Mouse (Mus musculus): ENCODE data around the gene Gm14862.
"Not testable (repeated sequence)": the region's sequence is repeated elsewhere in the genome, so short reads cannot be mapped to it uniquely, and the experiment has no call there.

Gene Gm14862

GRCm38 (mm10) chrX:9256766-9257165 is at the start of gene Gm14862:
TSS of gene Gm14862 (minus strand) at chrX:9256899.
- in situ Hi-C loops (cut with MboI, MseI) = no loop called here

GRCm38 (mm10) chrX:9303455-9303854 is 46.8 kb upstream of the Gm14862 start:
- in situ Hi-C loops (cut with MboI, MseI) = no loop called here

- in situ Hi-C loops (cut with MboI, MseI) = no loop called here
Measured at GRCm38 (mm10) chrX:9302791-9303190, 46.1 kb upstream of the Gm14862 start.

- in situ Hi-C loops (cut with MboI, MseI) = loop anchor here (5.0 kb wide), 1 partner anchor 254 kb away; no protein-coding TSS in a partner anchor
Measured at GRCm38 (mm10) chrX:9298413-9298864, 41.7 kb upstream of the Gm14862 start.

GRCm38 (mm10) chrX:9293140-9293829 is 36.6 kb upstream of the Gm14862 start:
- in situ Hi-C loops (cut with MboI, MseI) = not testable (repeated sequence)

- in situ Hi-C loops (cut with MboI, MseI) = loop anchor here (5.0 kb wide), 1 partner anchor 69 kb away; the partner anchor contains the start of gene H2al1k
Measured at GRCm38 (mm10) chrX:9283464-9283863, 26.8 kb upstream of the Gm14862 start, which contains the start of gene H2al1m. TSS of gene H2al1m (plus strand) at chrX:9283764.

GRCm38 (mm10) chrX:9274321-9274720 is 17.6 kb upstream of the Gm14862 start:
- in situ Hi-C loops (cut with MboI, MseI) = no loop called here

GRCm38 (mm10) chrX:9273377-9274002 is 16.8 kb upstream of the Gm14862 start:
- in situ Hi-C loops (cut with MboI, MseI) = no loop called here

- in situ Hi-C loops (cut with MboI, MseI) = no loop called here
Measured at GRCm38 (mm10) chrX:9272460-9273361, 16.0 kb upstream of the Gm14862 start, which contains the start of gene Xk. TSS of gene Xk (plus strand) at chrX:9272756.

- in situ Hi-C loops (cut with MboI, MseI) = no loop called here
Measured at GRCm38 (mm10) chrX:9271947-9272459, 15.3 kb upstream of the Gm14862 start.

- in situ Hi-C loops (cut with MboI, MseI) = no loop called here
Measured at GRCm38 (mm10) chrX:9271112-9271511, 14.4 kb upstream of the Gm14862 start.

GRCm38 (mm10) chrX:9259267-9259666 is 2.6 kb upstream of the Gm14862 start:
- in situ Hi-C loops (cut with MboI, MseI) = no loop called here

GRCm38 (mm10) chrX:9257831-9258230 is 1.1 kb upstream of the Gm14862 start:
- in situ Hi-C loops (cut with MboI, MseI) = no loop called here

- in situ Hi-C loops (cut with MboI, MseI) = no loop called here
Measured at GRCm38 (mm10) chrX:9254901-9255300, 1.8 kb downstream of the Gm14862 start.

- in situ Hi-C loops (cut with MboI, MseI) = no loop called here
Measured at GRCm38 (mm10) chrX:9253990-9254389, 2.7 kb downstream of the Gm14862 start.

GRCm38 (mm10) chrX:9248911-9249310 is 7.8 kb downstream of the Gm14862 start:
- in situ Hi-C loops (cut with MboI, MseI) = no loop called here

- in situ Hi-C loops (cut with MboI, MseI) = no loop called here
Measured at GRCm38 (mm10) chrX:9244603-9245336, 11.9 kb downstream of the Gm14862 start.

- in situ Hi-C loops (cut with MboI, MseI) = no loop called here
Measured at GRCm38 (mm10) chrX:9243381-9243864, 13.3 kb downstream of the Gm14862 start.

GRCm38 (mm10) chrX:9240737-9241591 is 15.7 kb downstream of the Gm14862 start:
- in situ Hi-C loops (cut with MboI, MseI) = no loop called here

- in situ Hi-C loops (cut with MboI, MseI) = no loop called here
Measured at GRCm38 (mm10) chrX:9227105-9227504, 29.6 kb downstream of the Gm14862 start.

All from regulatory T cell (primary cell).